Mouse (Mus musculus): ENCODE measurements around the gene Atg101. TPM values are rescaled to one million over a fixed set of nuclear protein-coding genes. Genes with fewer than 3 reads are reported as not detected.

The Atg101 gene
- polyA plus RNA-seq, 1 experiment from 2014 or later, result 77.0 TPM

GRCm38 (mm10) chr15:101259922-101260321, 24.1 kb upstream of the Atg101 start:
- H3K27ac ChIP-seq, result peak overlapping the region; percentile 85
- H3K9me3 ChIP-seq, result no peaks in the 10 kb centered on the region
- H3K27me3 ChIP-seq (ENCODE audit: insufficient read depth, poor library complexity, severe bottlenecking), result no peaks in the 10 kb centered on the region
- no peak overlapping the region for H3K4me3 ChIP-seq
- H3K36me3 ChIP-seq, result 0 out of 2 replicates have a peak, but pooled peaks cover 8% of the 10 kb centered on the region
- no peak for DNase-seq (ENCODE audit: low spot score)
- peaks cover 66% of the 10 kb centered on the region for H3K4me1 ChIP-seq
- WGBS, result 72% methylated on average over 3 of the region's 3 CpGs

- no peaks in the 10 kb centered on the region for H3K9me3 ChIP-seq
- H3K36me3 ChIP-seq, result 0 out of 2 replicates have a peak, but pooled peaks cover 8% of the 10 kb centered on the region
- H3K27ac ChIP-seq, result peak overlapping the region; percentile 85
- no peak for DNase-seq (ENCODE audit: low spot score)
- H3K4me1 ChIP-seq, result peaks cover 67% of the 10 kb centered on the region
- H3K4me3 ChIP-seq, result no peak overlapping the region
- 41% methylated on average over 10 of the region's 10 CpGs for WGBS
- no peaks in the 10 kb centered on the region for H3K27me3 ChIP-seq (ENCODE audit: insufficient read depth, poor library complexity, severe bottlenecking)
Measured at GRCm38 (mm10) chr15:101260387-101260786, 23.7 kb upstream of the Atg101 start.

- 18% methylated on average over 13 of the region's 13 CpGs for WGBS
- peak overlapping the region; percentile 19; the same call in 1 of the 2 replicates for H3K4me3 ChIP-seq
- no peaks in the 10 kb centered on the region for H3K9me3 ChIP-seq
- H3K27ac ChIP-seq, result peak overlapping the region; percentile 85
- 0 out of 2 replicates have a peak, but pooled peaks cover 8% of the 10 kb centered on the region for H3K36me3 ChIP-seq
- H3K4me1 ChIP-seq, result peaks cover 67% of the 10 kb centered on the region
- no peak for DNase-seq (ENCODE audit: low spot score)
- 0 out of 2 replicates have a peak, but pooled peaks cover 2% of the 10 kb centered on the region for H3K27me3 ChIP-seq (ENCODE audit: insufficient read depth, poor library complexity, severe bottlenecking)
Measured at GRCm38 (mm10) chr15:101260874-101261622, 23.0 kb upstream of the Atg101 start.

GRCm38 (mm10) chr15:101262502-101262901, 21.6 kb upstream of the Atg101 start:
- no peaks in the 10 kb centered on the region for H3K9me3 ChIP-seq
- H3K4me1 ChIP-seq, result peaks cover 69% of the 10 kb centered on the region
- 0 out of 2 replicates have a peak, but pooled peaks cover 5% of the 10 kb centered on the region for H3K27me3 ChIP-seq (ENCODE audit: insufficient read depth, poor library complexity, severe bottlenecking)
- peak overlapping the region; percentile 85 for H3K27ac ChIP-seq
- no peak for DNase-seq (ENCODE audit: low spot score)
- 53% methylated on average over 5 of the region's 5 CpGs for WGBS
- H3K36me3 ChIP-seq, result 0 out of 2 replicates have a peak, but pooled peaks cover 8% of the 10 kb centered on the region
- no peak overlapping the region for H3K4me3 ChIP-seq

GRCm38 (mm10) chr15:101266132-101266963, 17.7 kb upstream of the Atg101 start:
- H3K27ac ChIP-seq, result peak overlapping the region; percentile 95
- H3K36me3 ChIP-seq, result peaks cover 18% of the 10 kb centered on the region
- H3K4me3 ChIP-seq, result peak overlapping the region; percentile 66
- H3K9me3 ChIP-seq, result no peaks in the 10 kb centered on the region
- WGBS, result under 1% methylated on average over 57 of the region's 57 CpGs
- H3K4me1 ChIP-seq, result peaks cover 68% of the 10 kb centered on the region
- DNase-seq (ENCODE audit: low spot score), result peak; percentile 95
- H3K27me3 ChIP-seq (ENCODE audit: insufficient read depth, poor library complexity, severe bottlenecking), result peaks cover 16% of the 10 kb centered on the region; the same call in 1 of the 2 replicates

GRCm38 (mm10) chr15:101267053-101268032, 16.7 kb upstream of the Atg101 start:
- DNase-seq (ENCODE audit: low spot score), result no peak

GRCm38 (mm10) chr15:101270101-101270820, 13.8 kb upstream of the Atg101 start:
- H3K36me3 ChIP-seq, result peaks cover 49% of the 10 kb centered on the region
- no peak overlapping the region for H3K27ac ChIP-seq
- peaks cover 16% of the 10 kb centered on the region; the same call in 1 of the 2 replicates for H3K27me3 ChIP-seq (ENCODE audit: insufficient read depth, poor library complexity, severe bottlenecking)
- no peak for DNase-seq (ENCODE audit: low spot score)
- no peak overlapping the region for H3K4me3 ChIP-seq
- H3K9me3 ChIP-seq, result no peaks in the 10 kb centered on the region
- peaks cover 42% of the 10 kb centered on the region for H3K4me1 ChIP-seq
- WGBS, result 86% methylated on average over 29 of the region's 29 CpGs

More at GRCm38 (mm10) chr15:101267053-101268032, 16.7 kb upstream of the Atg101 start:
- 2% methylated on average over 25 of the region's 25 CpGs for WGBS
- peak overlapping the region; percentile 66 for H3K4me3 ChIP-seq
- peak overlapping the region; percentile 95 for H3K27ac ChIP-seq
- H3K4me1 ChIP-seq, result peaks cover 58% of the 10 kb centered on the region
- peaks cover 16% of the 10 kb centered on the region; the same call in 1 of the 2 replicates for H3K27me3 ChIP-seq (ENCODE audit: insufficient read depth, poor library complexity, severe bottlenecking)
- H3K9me3 ChIP-seq, result no peaks in the 10 kb centered on the region
- H3K36me3 ChIP-seq, result peaks cover 28% of the 10 kb centered on the region

GRCm38 (mm10) chr15:101271107-101271506, 13.0 kb upstream of the Atg101 start:
- Histone ChIP-seq H3K27me3 (ENCODE audit: insufficient read depth, poor library complexity, severe bottlenecking) (peaks cover 14% of the 10 kb centered on the region; the same call in 1 of the 2 replicates), H3K9me3 (no peaks in the 10 kb centered on the region), H3K4me1 (peaks cover 34% of the 10 kb centered on the region), H3K4me3 (no peak overlapping the region), H3K27ac (no peak overlapping the region), H3K36me3 (peaks cover 49% of the 10 kb centered on the region)
- DNase-seq (ENCODE audit: low spot score), result no peak
- 87% methylated on average over 3 of the region's 3 CpGs for WGBS

GRCm38 (mm10) chr15:101271513-101271912, 12.6 kb upstream of the Atg101 start:
- H3K4me1 ChIP-seq, result peaks cover 30% of the 10 kb centered on the region
- no peaks in the 10 kb centered on the region for H3K9me3 ChIP-seq
- H3K27me3 ChIP-seq (ENCODE audit: insufficient read depth, poor library complexity, severe bottlenecking), result peaks cover 12% of the 10 kb centered on the region; the same call in 1 of the 2 replicates
- DNase-seq (ENCODE audit: low spot score), result no peak
- peaks cover 49% of the 10 kb centered on the region for H3K36me3 ChIP-seq
- H3K4me3 ChIP-seq, result no peak overlapping the region
- no peak overlapping the region for H3K27ac ChIP-seq
- WGBS, result 88% methylated on average over 15 of the region's 15 CpGs

GRCm38 (mm10) chr15:101274380-101274779, 9.7 kb upstream of the Atg101 start:
- peaks cover 49% of the 10 kb centered on the region for H3K36me3 ChIP-seq
- H3K9me3 ChIP-seq, result no peaks in the 10 kb centered on the region
- H3K4me1 ChIP-seq, result peaks cover 23% of the 10 kb centered on the region
- H3K4me3 ChIP-seq, result no peak overlapping the region
- DNase-seq (ENCODE audit: low spot score), result no peak
- H3K27me3 ChIP-seq (ENCODE audit: insufficient read depth, poor library complexity, severe bottlenecking), result no peaks in the 10 kb centered on the region
- WGBS, result 57% methylated on average over 6 of the region's 6 CpGs
- no peak overlapping the region for H3K27ac ChIP-seq

GRCm38 (mm10) chr15:101277351-101277899, 6.6 kb upstream of the Atg101 start:
- 61% methylated on average over 11 of the region's 11 CpGs for WGBS
- DNase-seq (ENCODE audit: low spot score), result no peak
- no peaks in the 10 kb centered on the region for H3K9me3 ChIP-seq

More at GRCm38 (mm10) chr15:101277351-101277899, 6.6 kb upstream of the Atg101 start:
- Histone ChIP-seq H3K27me3 (ENCODE audit: insufficient read depth, poor library complexity, severe bottlenecking) (no peaks in the 10 kb centered on the region), H3K36me3 (peaks cover 21% of the 10 kb centered on the region), H3K4me1 (peaks cover 27% of the 10 kb centered on the region), H3K27ac (peak overlapping the region; percentile 72), H3K4me3 (no peak overlapping the region)

Data from heart, embryonic 10.5 days (tissue).